Mouse (Mus musculus): ENCODE measurements around the gene Cap1. TPM values are rescaled to one million over a fixed set of nuclear protein-coding genes. Genes with fewer than 3 reads are reported as not detected.
"Not testable (repeated sequence)": the region's sequence is repeated elsewhere in the genome, so short reads cannot be mapped to it uniquely, and the experiment has no call there.

Cap1 gene
- total RNA-seq, 2 experiments from 2014 or later = 20.5 to 24.6 TPM

GRCm38 (mm10) chr4:122837180-122837730 is 48.6 kb downstream of the Cap1 start:
- DNase-seq = no peak

GRCm38 (mm10) chr4:122836403-122836775 is 49.5 kb downstream of the Cap1 start:
- DNase-seq = no peak

- peak; percentile 75 for DNase-seq
Observed at GRCm38 (mm10) chr4:122835530-122836402, 50.1 kb downstream of the Cap1 start, which contains the start of gene Ppt1. Ppt1 (plus strand) TSS chr4:122836242.

DNA sequence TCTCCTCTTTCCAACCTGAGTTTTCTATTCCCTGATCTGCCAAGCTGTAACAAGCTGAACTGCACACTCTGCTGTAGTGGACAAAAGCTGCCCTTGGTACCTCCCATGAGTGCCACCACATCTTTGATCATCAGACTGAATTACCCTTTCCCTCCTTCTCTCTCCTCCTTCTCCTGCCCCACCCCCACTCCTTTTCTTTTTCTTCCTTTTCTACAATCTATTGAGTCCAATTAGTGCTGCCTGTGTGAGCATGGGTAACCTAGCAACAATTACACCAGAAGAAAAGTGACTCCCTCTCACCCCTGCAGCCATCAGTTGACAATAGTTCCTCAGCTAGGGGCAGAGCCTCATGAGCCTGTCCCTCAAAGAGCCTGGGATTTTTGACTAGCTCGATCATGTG is 54.0 kb downstream of the Cap1 start:
- no peak for DNase-seq

- DNase-seq = no peak
Observed at GRCm38 (mm10) chr4:122829339-122829738, 56.5 kb downstream of the Cap1 start.

DNA sequence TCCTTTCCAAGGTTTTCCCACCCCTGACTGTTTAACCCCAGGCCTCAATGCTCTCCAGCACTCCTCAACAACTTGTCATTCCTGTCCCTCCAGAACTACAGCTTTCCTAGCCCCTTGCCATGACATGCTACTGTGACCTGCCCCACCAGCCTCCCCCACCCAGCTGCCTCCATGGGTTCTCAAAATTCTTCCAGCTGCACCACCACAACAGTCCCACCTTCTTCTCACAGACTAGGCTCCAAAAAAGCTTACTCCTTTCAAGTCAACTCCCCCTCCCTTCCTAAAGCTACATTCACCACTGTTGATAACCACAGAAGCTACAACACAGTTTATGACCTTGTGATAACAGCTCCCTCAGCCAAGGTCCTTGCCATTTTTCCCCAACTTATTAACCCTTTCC is 58.2 kb downstream of the Cap1 start:
- DNase-seq = no peak

DNA sequence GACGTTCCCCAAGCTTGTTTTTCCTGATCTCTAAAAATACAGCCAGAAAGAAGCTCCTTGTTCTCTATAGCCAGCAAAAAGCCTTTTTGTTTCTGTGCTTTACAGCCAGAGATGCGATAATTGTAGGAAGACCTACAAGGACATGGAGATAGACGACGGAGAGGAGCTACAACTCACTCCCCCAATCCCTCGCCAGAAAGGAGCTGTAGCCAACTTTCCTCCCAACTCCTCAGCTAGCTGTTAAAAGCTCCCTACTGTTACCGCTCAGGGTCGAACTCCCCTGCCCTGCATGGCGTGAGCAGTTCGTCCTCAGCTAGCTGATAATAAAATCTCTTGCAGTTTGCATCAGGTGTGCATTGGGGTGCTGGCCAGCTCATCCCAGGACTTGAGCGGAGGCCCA is 64.9 kb downstream of the Cap1 start:
- not testable (repeated sequence) for DNase-seq

GRCm38 (mm10) chr4:122816202-122816601 is 69.7 kb downstream of the Cap1 start:
- no peak for DNase-seq

GRCm38 (mm10) chr4:122811824-122812223 is 74.0 kb downstream of the Cap1 start:
- no peak for DNase-seq

DNA sequence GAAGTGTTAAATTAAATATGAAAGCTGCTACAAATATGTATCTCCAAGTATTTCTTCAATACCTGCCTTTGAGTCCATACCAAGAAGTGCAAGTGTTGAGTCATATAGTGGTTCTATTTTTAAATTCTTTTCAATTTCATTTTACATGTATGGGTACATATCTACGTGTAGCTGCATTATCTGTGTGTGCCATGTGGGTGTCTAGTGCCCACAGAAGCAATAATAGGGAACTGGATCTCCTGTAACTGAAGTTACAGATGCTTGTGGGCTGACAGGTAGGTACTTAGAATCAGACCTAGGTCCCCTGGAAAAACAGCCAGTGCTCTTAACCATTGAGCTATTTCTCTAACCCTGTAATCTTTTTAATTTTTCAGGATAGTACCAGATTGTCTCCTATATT is 74.7 kb downstream of the Cap1 start:
- no peak for DNase-seq

Other genes starting within 250 kb of the Cap1 start
- gene 9530002B09Rik, start 196.8 kb downstream of the Cap1 start, total RNA-seq (2021) = not detected
- gene Ppt1, start 49.8 kb downstream of the Cap1 start, total RNA-seq (2021) = 10 to 100 TPM in 1 of 2 experiments, 1 to 10 TPM in 1; 9.5 to 10.5 TPM
- gene Mfsd2a, start 75.1 kb upstream of the Cap1 start, total RNA-seq (2021) = under 1 TPM; 0.24 to 0.26 TPM
- gene Mycl, start 109.6 kb upstream of the Cap1 start, total RNA-seq (2021) = under 1 TPM; 0.46 to 0.62 TPM
- gene Trit1, start 130.5 kb upstream of the Cap1 start, total RNA-seq (2021) = 1 to 10 TPM; 6.7 to 7.6 TPM
- gene Bmp8b, start 219.1 kb upstream of the Cap1 start, total RNA-seq (2021) = not detected
- gene Oxct2b, start 230.2 kb upstream of the Cap1 start, total RNA-seq (2021) = not detected